Mouse (Mus musculus): Measurements from ENCODE around the gene Snrpf.
"Not testable (repeated sequence)": the region's sequence is repeated elsewhere in the genome, so short reads cannot be mapped to it uniquely, and the experiment has no call there.

The Snrpf gene

DNA sequence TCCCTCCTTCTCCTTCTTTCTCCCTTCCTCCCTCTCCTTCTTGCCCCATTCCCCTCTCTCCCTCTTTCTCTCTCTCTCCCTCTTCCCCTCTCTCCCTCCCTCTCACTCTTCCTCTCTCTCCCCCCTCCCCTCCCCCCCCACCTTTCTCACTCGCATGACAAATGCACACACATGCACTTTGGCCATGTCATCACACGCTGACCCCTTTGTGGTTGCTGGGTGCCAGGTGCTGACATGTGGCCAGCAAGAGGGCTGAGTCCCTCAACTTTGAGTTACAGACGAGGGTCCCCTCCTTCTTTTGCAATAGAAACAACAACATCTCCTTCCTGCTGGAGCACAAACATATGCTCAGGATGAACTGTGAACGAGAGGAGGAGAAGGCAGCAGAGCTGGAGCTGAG is 14.5 kb downstream of the Snrpf start:
- no peak for DNase-seq

DNA sequence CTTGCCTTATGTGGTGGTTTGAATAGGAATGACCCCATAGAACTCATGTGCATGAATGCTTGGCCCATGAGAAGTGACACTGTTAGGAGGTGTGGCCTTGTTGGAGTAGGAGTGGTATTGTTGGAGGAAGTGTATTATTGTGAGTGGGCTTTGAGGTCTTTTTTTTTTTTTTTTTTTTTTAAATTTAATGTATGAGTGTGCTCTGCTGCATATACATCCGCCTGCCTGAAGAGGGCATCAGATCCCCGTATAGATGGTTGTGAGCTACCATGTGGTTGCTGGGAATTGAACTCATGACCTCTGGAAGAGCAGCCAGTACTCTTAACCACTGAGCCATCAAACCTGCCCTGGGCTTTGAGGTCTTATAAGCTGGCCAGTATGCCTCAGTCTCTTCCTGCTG is 17.3 kb downstream of the Snrpf start:
- no peak for DNase-seq

DNA sequence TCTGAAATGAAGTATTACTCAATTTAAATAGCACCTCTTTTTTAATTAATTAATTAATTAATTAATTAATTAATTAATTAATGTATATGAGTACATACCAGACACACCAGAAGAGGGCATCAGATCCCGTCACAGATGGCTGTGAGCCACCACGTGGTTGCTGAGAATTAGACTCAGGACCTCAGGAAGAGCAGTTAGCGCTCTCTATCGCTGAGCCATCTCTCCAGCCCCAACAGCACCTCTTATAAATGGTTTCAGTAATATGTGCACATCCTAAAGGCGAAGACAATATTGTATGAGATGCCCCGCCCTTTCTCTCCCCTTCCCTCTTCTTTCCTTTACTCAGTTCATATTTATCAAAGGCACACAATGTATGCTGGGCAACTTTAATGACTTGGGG is 20.8 kb downstream of the Snrpf start:
- DNase-seq = no peak

DNA sequence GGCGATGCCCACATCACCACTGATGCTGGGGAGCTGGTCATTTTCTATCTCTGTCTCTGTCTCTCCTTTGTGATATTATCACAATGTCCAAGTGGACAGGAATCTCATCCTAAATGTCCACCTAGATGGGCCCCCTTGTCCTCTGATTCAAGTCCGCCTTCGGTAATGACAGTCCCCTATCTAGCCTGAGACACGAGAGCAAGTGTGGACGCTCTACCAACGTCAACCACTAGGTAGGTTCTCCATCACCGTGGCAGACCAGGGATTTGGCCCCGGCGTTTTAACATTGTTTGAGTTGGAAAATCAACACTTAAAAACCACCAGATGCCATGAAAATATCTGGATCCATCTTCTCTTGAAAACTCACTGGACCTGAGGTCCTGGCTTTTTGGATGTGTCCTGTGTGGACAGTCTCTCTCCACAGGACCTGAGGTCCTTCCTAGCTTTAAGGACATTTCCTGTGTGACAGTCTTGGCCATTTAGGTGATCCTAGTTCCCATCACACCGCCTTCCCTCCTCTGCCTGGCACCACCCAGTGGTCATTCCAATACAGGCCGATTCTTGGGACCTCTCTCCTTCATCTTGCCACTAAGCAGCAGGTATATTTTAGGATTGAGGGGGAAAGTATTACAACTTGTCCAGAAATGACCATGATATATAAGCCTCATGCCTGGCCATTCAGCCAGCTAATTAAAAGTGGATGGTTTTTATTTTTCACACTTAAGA is 21.5 kb downstream of the Snrpf start:
- no peak for DNase-seq

DNA sequence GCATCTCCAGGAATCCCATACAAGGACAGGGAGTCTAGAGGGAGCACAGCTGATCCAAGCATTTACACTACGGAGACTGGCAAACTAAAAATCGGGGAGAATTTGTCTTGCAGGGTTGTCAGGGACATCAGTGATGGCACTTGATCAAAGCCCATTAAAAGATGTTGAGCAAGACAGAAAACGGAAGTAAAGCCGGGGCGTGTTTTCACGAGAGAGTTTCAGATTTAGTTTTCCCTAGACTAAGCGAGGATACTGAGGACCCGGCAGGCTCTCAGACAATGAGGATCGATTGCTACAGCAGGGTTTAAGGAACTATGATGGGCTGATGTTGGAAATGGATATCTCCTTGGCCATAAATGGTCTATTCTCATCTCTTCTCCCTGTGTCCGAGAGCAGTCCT is 22.4 kb downstream of the Snrpf start:
- DNase-seq = no peak

DNA sequence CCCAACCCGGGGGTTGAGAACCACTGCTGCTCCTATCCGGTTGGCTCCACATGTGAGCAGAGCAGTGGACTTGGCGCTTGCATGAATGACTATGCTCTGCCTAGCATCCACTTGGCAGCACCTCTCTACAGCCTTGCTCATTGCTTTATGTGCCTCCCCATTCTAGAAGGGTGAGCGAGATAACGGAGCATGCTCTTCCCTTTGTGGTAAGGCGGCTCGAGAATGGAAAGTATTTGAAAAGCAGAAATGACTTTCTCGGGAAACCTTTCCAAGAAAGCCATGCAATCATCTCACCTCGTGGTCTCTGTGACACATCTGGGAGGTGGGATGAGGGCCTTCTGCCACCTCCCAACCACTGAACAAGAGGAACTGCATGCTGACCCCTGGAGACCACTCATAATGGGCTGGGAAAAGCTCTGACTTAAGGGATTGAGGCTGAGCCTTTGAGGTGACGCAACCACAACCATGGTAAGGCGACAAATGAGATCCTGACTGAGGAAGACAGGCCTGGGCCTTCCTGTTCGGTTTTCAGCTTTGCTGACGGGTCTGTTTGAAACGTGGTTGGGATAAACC is 24.9 kb downstream of the Snrpf start:
- no peak for DNase-seq

DNA sequence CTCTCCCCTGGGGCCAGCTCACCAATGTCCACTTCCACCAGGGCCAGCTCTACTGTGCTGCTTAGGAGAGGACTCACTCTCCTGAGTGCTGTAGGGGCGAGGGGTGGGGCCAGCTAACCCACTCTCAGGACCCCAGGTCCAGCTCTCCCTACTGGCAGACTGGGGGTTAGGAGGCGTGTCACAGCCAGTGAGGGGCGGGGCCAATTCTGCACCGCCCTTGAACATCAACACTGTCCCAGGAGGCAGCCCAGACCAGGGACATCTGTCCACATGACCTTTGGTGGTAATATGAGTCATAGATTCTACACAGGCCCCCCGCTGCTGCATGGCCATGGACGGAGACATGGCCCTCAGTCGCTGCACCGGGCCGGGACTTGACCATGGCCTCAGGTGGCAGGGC is 29.7 kb downstream of the Snrpf start:
- no peak for DNase-seq

DNA sequence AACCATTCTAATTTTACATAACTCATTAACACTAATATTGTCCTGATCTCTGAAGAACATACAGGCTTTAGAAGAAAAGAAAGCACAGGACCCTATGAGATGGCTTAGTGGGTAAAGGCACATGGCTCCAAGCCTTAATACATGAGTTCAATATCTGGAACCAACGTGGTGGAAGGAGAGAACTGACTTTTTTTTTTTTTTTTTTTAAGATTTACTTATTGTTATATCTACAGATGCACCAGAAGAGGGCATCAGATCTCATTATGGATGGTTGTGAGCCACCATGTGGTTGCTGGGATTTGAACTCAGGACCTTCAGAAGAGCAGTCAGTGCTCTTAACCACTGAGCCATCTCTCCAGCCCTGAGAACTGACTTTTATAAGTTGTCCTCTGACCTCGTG is 31.5 kb downstream of the Snrpf start:
- not testable (repeated sequence) for DNase-seq

DNA sequence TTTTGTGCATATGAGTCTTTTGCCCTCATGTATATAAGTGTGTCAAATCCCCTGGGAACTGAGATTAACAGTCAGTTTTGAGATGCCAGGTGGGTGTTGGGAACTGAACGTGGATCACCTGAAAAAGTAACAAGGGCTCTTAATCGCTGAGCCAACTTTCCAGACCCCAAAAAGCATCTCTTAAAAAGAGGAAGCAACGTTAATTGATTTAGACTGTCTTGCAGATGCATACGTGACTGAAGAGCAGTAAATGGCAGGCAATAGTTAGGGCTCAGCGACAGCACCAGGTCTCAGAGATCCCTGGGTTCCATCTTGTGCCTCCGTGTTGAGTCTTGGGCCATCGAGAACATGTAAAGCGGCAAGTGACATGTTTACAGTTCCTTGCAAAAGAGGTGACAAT is 36.9 kb downstream of the Snrpf start:
- no peak for DNase-seq

DNA sequence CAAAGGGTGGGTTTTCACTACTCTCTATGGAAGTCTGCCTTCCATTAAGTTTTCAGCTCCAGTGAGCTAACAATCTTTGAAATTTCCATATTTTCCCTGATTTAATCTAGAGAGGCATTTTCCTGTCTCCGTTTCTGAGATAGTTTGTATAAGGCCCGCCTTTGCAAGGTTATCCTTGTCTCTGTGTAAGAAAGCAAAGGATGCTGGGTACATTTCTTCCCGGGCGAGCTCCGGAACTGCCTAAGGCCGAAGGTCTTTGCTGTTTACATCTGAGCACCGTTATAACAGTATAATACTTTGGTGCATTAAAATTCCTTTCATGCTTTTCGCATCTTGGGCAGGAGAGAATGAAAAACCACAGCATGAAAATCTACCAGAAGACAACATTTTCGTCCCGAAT is 39.7 kb downstream of the Snrpf start:
- DNase-seq = no peak

DNA sequence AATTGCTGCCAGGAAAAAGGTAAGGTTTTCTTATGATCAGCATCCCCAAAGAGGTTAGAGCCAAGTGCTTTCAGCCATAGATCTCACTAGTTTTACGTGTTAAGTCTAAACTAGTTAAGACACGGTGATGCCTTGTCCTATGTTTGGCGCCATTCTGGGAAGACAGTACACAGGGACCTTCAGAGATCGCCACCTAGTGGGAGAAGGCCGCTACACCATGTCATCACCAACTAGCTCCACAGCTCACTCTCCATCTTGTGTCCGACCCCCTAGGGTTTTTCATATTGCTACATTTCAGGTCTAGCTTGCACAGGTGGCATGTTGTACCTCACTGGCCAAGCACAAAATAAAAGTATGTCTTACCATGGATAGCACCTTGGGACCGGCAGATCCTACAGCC is 40.5 kb downstream of the Snrpf start:
- peak; percentile 71 for DNase-seq

DNA sequence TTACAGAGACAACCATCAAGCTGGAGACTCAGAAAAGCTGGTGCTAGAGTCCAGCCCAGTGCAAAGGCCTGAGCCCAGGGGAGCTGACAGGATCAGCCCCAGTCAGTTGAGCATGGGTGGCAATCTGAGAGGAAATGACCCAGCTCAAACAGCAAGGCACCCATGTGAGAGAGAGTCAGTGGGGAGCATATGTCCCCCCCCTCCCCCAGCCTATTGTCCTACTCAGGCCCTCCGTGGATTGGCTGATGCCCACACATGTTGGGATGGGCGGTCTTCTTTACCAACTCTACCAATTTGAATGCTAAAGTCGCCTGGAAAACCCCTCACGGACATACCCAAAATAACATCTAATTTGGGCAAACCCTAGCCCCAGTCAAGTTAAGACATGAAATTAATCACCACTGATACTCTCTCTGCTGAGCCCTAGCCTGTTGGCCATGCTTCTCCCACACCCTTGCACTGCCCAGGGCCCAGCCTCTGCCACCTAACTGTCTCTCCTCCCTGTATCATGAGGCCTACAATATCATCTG is 41.7 kb downstream of the Snrpf start:
- DNase-seq = no peak

DNA sequence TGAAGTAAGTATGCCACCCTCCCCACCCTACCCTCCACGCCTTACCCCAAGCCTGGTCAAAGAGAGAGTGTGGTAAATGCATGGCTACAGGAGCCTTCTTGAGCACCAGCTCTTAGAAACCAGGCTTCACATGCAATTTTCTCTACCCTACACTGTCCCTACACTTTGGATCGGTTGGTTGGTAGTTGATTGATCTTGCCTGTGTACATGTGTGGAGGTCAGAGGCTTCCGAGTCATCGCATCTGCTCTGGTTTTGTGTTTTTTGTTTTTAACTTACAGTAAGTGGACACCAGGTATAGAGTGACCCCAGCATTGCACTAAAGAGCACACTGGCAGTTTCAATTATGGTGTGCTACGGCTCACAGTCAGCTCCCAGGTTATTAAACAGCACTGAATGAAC is 45.3 kb downstream of the Snrpf start:
- no peak for DNase-seq

DNA sequence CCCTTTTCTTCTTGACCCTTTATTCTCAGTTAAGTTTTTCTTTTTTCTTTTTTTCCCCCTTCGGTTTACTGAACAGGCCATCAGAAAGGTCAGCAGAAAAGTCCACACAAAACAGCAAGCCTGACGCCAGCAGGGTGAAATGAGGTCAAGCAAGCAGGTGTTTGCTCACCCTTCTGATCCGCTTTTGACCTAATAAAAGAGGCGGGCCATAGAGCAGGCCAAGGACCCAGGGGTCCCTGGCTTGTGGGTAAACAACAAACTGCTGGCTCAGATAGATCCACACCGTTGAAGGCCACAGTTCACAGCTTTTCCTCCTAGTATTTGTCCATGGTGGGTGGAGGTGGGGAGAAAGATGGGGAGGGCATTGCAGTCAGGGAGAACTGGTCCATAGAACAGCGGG is 46.3 kb downstream of the Snrpf start:
- DNase-seq = no peak

DNA sequence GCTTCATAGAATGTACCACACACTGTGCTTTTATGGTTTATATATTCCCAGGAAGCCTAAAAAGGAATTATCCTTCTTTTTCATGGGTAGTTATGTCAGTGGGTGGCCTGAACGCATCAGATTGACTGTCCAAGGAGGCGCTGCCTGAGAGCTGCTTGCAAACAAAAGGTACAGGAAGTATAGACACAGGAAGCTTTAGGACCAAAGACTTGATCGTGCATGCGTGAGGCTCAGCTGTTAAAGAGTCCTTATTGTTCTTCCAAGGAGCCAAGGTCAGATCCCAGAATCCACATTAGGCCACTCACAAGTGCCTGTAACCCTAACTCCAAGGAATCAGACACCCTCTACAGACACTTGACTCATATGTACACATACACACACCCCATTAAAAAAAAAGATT is 47.1 kb downstream of the Snrpf start:
- DNase-seq = no peak

DNA sequence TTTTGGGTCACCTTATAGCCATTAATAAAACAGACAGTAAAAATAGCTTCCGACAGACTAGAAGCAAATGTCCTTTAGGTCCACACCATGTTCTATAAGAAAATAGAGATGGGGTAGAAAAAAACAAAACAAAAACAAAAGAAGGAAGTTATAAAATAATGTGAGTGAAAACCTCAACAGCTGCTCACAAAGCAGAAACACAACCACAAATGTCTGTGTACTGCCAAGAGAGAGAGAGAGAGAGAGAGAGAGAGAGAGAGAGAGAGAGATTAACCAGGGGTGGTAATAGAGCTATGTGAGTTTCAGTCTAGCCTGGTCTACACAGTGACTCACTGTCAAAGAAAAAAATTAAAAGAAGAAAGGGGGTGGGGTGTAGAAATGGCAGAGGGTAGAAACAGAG is 47.9 kb downstream of the Snrpf start:
- no peak for DNase-seq

DNA sequence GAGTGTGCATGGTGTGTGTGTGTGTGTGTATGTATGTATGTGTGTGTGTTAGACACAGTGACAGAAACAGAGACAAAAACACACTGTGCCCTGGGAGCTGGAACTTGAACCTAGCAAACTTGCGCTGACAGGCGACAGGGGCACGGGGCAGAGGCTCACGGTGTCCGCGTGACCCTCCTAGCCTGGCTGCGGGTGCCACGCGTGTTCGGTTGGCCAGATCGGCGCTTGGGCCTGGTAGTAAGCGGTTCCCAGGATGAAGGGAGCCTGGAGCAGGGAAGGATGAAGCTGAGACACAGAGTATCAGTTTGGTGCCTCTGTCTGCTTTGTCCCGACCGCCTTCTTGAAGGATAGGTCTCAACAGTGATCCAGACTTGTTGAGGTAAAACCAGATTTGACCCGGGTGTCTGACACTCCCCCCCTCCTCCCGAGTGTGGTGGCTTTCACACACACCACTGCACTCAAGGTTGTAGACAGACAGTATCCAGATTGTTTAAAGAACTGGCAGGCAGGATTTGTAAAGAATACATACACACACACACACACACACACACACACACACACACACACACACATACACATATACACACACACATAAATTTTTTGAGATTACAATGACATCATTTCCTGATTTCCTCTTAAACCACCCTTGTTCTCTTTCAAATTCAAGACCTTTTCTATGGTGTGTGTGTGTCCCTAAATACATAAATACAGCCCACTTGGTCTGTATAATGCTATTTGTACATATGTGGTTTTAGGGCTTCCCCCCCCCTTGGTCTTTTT is 48.9 kb downstream of the Snrpf start, which contains the start of gene Ccdc38:
Gene Ccdc38, plus strand, starts transcription at position 202 of the 780 bp plus-strand sequence.
- no peak for DNase-seq

DNA sequence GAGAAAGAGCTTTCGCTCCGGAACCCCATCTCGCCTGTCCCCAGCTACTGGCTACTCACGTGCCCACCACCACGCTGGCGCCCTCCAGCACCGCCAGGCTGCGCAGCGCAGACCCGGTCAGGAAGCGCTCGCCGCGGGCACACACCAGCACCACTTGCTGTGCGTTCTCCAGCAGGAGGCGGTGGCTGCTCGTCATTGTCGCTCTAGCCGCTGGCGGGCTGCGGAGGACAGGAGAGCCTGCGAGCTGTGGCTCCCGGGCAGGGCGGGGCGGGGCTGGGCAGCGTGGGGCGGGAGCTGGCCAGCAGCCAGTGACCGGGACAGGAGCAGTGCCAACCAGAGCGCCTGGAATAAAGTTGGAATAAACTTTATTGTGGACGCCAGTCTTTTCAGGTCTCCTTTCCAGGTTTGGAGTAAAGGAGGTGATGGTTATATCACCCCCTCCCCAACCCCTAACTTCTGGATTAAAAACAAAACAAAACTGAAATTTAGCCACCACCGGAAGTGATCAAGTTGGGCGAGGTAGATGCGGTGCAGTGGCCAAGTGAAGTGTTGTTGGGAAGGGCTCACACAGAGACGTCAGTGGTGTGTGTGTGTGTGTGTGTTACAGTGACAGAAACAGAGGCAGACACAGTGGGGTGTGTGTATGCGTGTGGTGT is 49.6 kb downstream of the Snrpf start, which contains the start of gene Amdhd1:
Gene Amdhd1, minus strand, starts transcription at position 259 of the 656 bp plus-strand sequence.
- DNase-seq = peak; percentile 48

DNA sequence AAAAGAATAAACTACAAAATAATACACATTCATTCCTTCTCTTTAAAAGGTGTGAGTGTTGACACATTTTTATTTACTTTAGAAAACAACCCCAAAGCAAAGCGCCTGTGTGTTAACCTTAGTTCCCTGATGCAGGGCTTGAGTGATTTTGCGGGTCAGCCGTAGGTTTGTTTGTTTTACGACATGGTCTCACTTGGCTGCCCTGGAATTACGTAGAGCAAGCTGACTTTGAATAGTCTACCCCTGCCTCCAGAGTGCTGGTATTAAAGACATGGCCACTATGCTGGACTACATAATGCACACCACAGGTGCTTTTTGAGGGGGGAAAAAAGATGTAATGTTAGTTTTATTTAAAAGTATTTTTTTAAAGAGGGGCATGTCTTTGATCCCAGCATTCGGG is 50.7 kb downstream of the Snrpf start:
- no peak for DNase-seq

DNA sequence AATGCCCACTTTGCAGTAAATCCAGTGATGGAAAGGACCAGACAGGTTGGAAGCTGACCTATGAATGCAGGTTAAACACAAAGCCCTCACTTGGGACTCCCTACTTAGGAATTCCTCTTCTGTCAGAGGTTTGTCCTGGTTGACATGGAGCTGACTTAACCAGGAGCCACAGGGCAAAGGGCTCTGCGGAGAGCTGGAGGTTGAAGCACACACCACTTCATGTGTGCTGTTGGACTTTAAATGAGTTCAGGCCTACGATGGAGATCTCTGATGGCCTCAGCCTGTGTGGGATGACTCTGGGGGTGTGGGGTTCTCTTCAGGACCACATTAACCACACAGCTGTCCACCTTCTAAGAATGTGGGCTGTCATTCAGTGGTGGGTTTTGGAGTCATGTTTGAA is 51.2 kb downstream of the Snrpf start:
- DNase-seq = no peak

Measured in cerebellum, adult 9-11 months (tissue).